Mouse (Mus musculus) heart, embryonic 12.5 days (tissue): ENCODE data around the gene Hsd11b2. TPM values are rescaled to one million over a fixed set of nuclear protein-coding genes. Genes with fewer than 3 reads are reported as not detected.
"Not testable (repeated sequence)": the region's sequence is repeated elsewhere in the genome, so short reads cannot be mapped to it uniquely, and the experiment has no call there.

Experiments
- ATAC-seq: fragments of 200-750 bp; cut with Nextera tagmentation; 2 replicates; pipeline ENCODE4 v1.8.0; 2017; ENCODE audit warnings: moderate TSS enrichment, moderate library complexity; ENCODE audit not compliant: insufficient number of reproducible peaks, low FRiP score
- H3K27ac ChIP-seq: fragments of 300-500 bp; sonication (generic); 2 replicates; pipeline ENCODE4 v1.5.1; 2016; ENCODE audit warnings: mild to moderate bottlenecking, moderate library complexity; ENCODE audit not compliant: poor library complexity, severe bottlenecking
- H3K27me3 ChIP-seq: fragments of 300-500 bp; sonication (generic); replicated peaks from 2 replicates; pipeline ENCODE4 v1.6.1; 2016; ENCODE audit warnings: mild to moderate bottlenecking, moderate library complexity
- H3K36me3 ChIP-seq: fragments of 300-500 bp; sonication (generic); 2 replicates; pipeline ENCODE4 v1.6.1; 2016; ENCODE audit warnings: mild to moderate bottlenecking, moderate library complexity
- H3K4me1 ChIP-seq: fragments of 300-500 bp; sonication (generic); replicated peaks from 2 replicates; pipeline ENCODE4 v1.6.1; 2016; ENCODE audit warnings: mild to moderate bottlenecking
- H3K4me2 ChIP-seq: fragments of 300-500 bp; sonication (generic); 2 replicates; pipeline ENCODE4 v1.6.1; 2016; ENCODE audit warnings: mild to moderate bottlenecking, moderate library complexity
- H3K4me3 ChIP-seq: fragments of 300-500 bp; sonication (generic); 2 replicates; pipeline ENCODE4 v1.5.1; 2016; ENCODE audit warnings: mild to moderate bottlenecking
- H3K9ac ChIP-seq: fragments of 300-500 bp; sonication (generic); 2 replicates; pipeline ENCODE4 v1.6.1; 2016; ENCODE audit warnings: mild to moderate bottlenecking, moderate library complexity
- H3K9me3 ChIP-seq: fragments of 300-500 bp; sonication (generic); replicated peaks from 2 replicates; pipeline ENCODE4 v1.6.1; 2016; ENCODE audit warnings: mild to moderate bottlenecking, moderate library complexity
- WGBS: fragments of 180-500 bp; shearing (Covaris S2); methylation state at CpG from one replicate; pipeline ENCODE4 v1.1.7; 2016; 5-methylcytosine and 5-hydroxymethylcytosine counted together
- polyA plus RNA-seq: library from polyadenylated mRNA; unstranded; fragments of >200 nt; fragmentation: Nextera tagmentation; extraction: Ambion mirVana; gene quantifications from 2 replicates; pipeline ENCODE4 v1.2.1, GENCODE M21; 2016

The Hsd11b2 gene
- polyA plus RNA-seq, 1 experiment from 2014 or later: 1.7 TPM

GRCm38 (mm10) chr8:105564573-105565229 lies 46.1 kb downstream of the Hsd11b2 start:
- H3K4me1 ChIP-seq: peaks cover 29% of the 10 kb centered on the region
- 81% methylated on average over 9 of the region's 9 CpGs for WGBS
- not testable (repeated sequence) for ATAC-seq, H3K27me3 ChIP-seq, H3K9me3 ChIP-seq, H3K27ac ChIP-seq
- peak overlapping the region; percentile 91 for H3K4me2 ChIP-seq
- peak overlapping the region; percentile 97 for H3K4me3 ChIP-seq
- peak overlapping the region; percentile 95 for H3K9ac ChIP-seq
- peaks cover 12% of the 10 kb centered on the region; the same call in 1 of the 2 replicates for H3K36me3 ChIP-seq

- Histone ChIP-seq H3K4me1 (peaks cover 29% of the 10 kb centered on the region), H3K27me3 (no peaks in the 10 kb centered on the region), H3K4me3 (peak overlapping the region; percentile 97), H3K36me3 (peaks cover 8% of the 10 kb centered on the region; the same call in 1 of the 2 replicates), H3K27ac (peak overlapping the region; percentile 79), H3K4me2 (peak overlapping the region; percentile 91), H3K9me3 (no peaks in the 10 kb centered on the region), H3K9ac (peak overlapping the region; percentile 95)
- ATAC-seq: peak; percentile 70
- under 1% methylated on average over 31 of the region's 31 CpGs for WGBS
Observed at GRCm38 (mm10) chr8:105565401-105565881, 46.9 kb downstream of the Hsd11b2 start.

DNA sequence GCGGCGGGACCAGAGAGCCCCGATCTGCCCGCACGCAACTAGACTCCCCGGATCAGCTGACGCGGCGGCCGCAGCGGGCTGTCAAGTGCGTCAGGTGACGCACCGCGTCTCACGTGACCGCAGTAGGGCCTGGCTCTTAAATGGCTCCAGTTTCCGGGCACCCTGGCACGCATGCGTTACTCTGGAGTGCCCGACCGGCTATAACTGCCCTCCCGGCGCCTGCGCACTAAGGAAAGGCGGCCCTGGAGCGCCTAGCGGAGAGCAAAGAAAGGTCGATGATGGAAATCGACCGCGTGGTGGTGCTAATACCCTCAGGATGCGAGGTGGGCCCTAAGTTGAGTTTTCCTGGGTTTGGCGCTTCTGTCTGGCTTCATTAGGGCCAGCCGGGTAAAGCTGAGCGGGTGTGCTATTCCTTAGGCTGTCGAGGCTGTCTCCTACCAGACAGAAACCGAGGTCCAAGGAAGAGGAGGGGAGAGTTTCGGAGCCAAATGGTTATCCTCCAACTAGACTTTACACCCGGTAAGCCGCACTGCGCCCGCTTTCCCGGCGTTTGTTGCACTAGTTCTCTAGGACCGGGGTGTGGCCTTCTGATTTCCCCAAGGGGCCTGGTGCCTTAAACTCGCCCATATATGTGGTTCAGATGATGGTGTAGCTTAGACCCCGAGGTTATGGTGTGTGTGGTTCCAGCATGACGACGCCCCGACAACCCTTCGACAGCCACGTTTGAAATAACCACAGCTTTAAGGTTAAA lies 47.6 kb downstream of the Hsd11b2 start, which contains the start of gene Atp6v0d1:
Gene Atp6v0d1 (minus strand): TSS at position 96 of the 751 bp plus-strand sequence.
- WGBS: 3% methylated on average over 51 of the region's 53 CpGs
- Histone ChIP-seq H3K36me3 (peaks cover 8% of the 10 kb centered on the region; the same call in 1 of the 2 replicates), H3K9me3 (no peaks in the 10 kb centered on the region), H3K4me3 (peak within 1 kb of the TSS; percentile 97), H3K27me3 (no peaks in the 10 kb centered on the region), H3K4me2 (peak within 1 kb of the TSS; percentile 91), H3K27ac (peak within 1 kb of the TSS; percentile 79), H3K9ac (peak within 1 kb of the TSS; percentile 95), H3K4me1 (peaks cover 29% of the 10 kb centered on the region)
- ATAC-seq: peak; percentile 99

- peak overlapping the region; percentile 74 for H3K9ac ChIP-seq
- 21% methylated on average over 27 of the region's 27 CpGs for WGBS
- no peaks in the 10 kb centered on the region for H3K9me3 ChIP-seq
- peaks cover 29% of the 10 kb centered on the region for H3K4me1 ChIP-seq
- H3K27me3 ChIP-seq: no peaks in the 10 kb centered on the region
- peak; percentile 10; the same call in 1 of the 2 replicates for ATAC-seq
- no peak overlapping the region for H3K27ac ChIP-seq
- H3K36me3 ChIP-seq: peaks cover 4% of the 10 kb centered on the region; the same call in 1 of the 2 replicates
- peak overlapping the region; percentile 77 for H3K4me2 ChIP-seq
- peak overlapping the region; percentile 97 for H3K4me3 ChIP-seq
Observed at GRCm38 (mm10) chr8:105566703-105567595, 48.4 kb downstream of the Hsd11b2 start.

- no peaks in the 10 kb centered on the region for H3K27me3 ChIP-seq
- H3K4me2 ChIP-seq: no peak overlapping the region
- ATAC-seq: no peak
- no peak overlapping the region for H3K4me3 ChIP-seq
- peaks cover 5% of the 10 kb centered on the region for H3K4me1 ChIP-seq
- WGBS: 85% methylated on average over 9 of the region's 9 CpGs
- no peak overlapping the region for H3K27ac ChIP-seq
- H3K36me3 ChIP-seq: no peaks in the 10 kb centered on the region
- H3K9me3 ChIP-seq: no peaks in the 10 kb centered on the region
- H3K9ac ChIP-seq: no peak overlapping the region
Observed at GRCm38 (mm10) chr8:105571810-105572209, 53.3 kb downstream of the Hsd11b2 start.

GRCm38 (mm10) chr8:105573427-105573826 lies 54.9 kb downstream of the Hsd11b2 start:
- Histone ChIP-seq H3K36me3 (no peaks in the 10 kb centered on the region), H3K9me3 (no peaks in the 10 kb centered on the region), H3K4me1 (no peaks in the 10 kb centered on the region), H3K27me3 (no peaks in the 10 kb centered on the region), H3K4me3 (no peak overlapping the region), H3K9ac (no peak overlapping the region), H3K27ac (no peak overlapping the region), H3K4me2 (no peak overlapping the region)
- ATAC-seq: no peak

Other genes starting within 250 kb of the Hsd11b2 start
- gene Hsf4, start 249.0 kb upstream of the Hsd11b2 start, polyA plus RNA-seq: not detected in 2 replicates
- 1.8 and 2.1 TPM in 2 replicates for gene Nol3, start 242.6 kb upstream of the Hsd11b2 start, polyA plus RNA-seq
- 7.9 and 8.1 TPM in 2 replicates for gene 4931428F04Rik, start 228.9 kb upstream of the Hsd11b2 start, polyA plus RNA-seq
- gene Exoc3l, start 222.7 kb upstream of the Hsd11b2 start, polyA plus RNA-seq: 16.1 and 19.5 TPM in 2 replicates
- gene E2f4, start 221.1 kb upstream of the Hsd11b2 start, polyA plus RNA-seq: 60.8 and 64.1 TPM in 2 replicates
- gene Elmo3, start 213.2 kb upstream of the Hsd11b2 start, polyA plus RNA-seq: 2.8 and 3.3 TPM in 2 replicates
- 1.3 TPM in 2 replicates for gene Lrrc29, start 192.5 kb upstream of the Hsd11b2 start, polyA plus RNA-seq
- 73.5 and 80.7 TPM in 2 replicates for gene Tmem208, start 192.4 kb upstream of the Hsd11b2 start, polyA plus RNA-seq
- gene Fhod1, start 170.8 kb upstream of the Hsd11b2 start, polyA plus RNA-seq: 1.6 and 2.0 TPM in 2 replicates
- gene Slc9a5, start 169.9 kb upstream of the Hsd11b2 start, polyA plus RNA-seq: 1.6 and 2.0 TPM in 2 replicates
- 0.23 TPM in 1 of 2 replicates, not detected in the other for gene Plekhg4, start 145.5 kb upstream of the Hsd11b2 start, polyA plus RNA-seq
- not detected in 2 replicates for gene Kctd19, start 105.3 kb upstream of the Hsd11b2 start, polyA plus RNA-seq
- gene Lrrc36, start 105.2 kb upstream of the Hsd11b2 start, polyA plus RNA-seq: 0.13 TPM in 1 of 2 replicates, not detected in the other
- gene Tppp3, start 47.2 kb upstream of the Hsd11b2 start, polyA plus RNA-seq: 13.8 and 14.4 TPM in 2 replicates
- 23.1 and 23.3 TPM in 2 replicates for gene Zdhhc1, start 21.9 kb upstream of the Hsd11b2 start, polyA plus RNA-seq
- 51.4 and 52.9 TPM in 2 replicates for gene Atp6v0d1, start 47.3 kb downstream of the Hsd11b2 start, polyA plus RNA-seq
- gene Ripor1, start 86.5 kb downstream of the Hsd11b2 start, polyA plus RNA-seq: 32.8 and 33.4 TPM in 2 replicates
- gene Ctcf, start 117.8 kb downstream of the Hsd11b2 start, polyA plus RNA-seq: 66.1 and 75.9 TPM in 2 replicates
- 0.51 and 0.64 TPM in 2 replicates for gene Agrp, start 118.6 kb downstream of the Hsd11b2 start, polyA plus RNA-seq
- gene Carmil2, start 167.5 kb downstream of the Hsd11b2 start, polyA plus RNA-seq: 0.45 and 0.54 TPM in 2 replicates
- gene Acd, start 182.3 kb downstream of the Hsd11b2 start, polyA plus RNA-seq: 37.6 and 38.1 TPM in 2 replicates
- gene Pard6a, start 182.4 kb downstream of the Hsd11b2 start, polyA plus RNA-seq: 14.0 and 14.5 TPM in 2 replicates
- not detected in 2 replicates for gene 4933405L10Rik, start 188.9 kb downstream of the Hsd11b2 start, polyA plus RNA-seq
- 13.5 and 14.5 TPM in 2 replicates for gene Enkd1, start 189.5 kb downstream of the Hsd11b2 start, polyA plus RNA-seq
- gene Gfod2, start 239.9 kb downstream of the Hsd11b2 start, polyA plus RNA-seq: 10.2 and 10.9 TPM in 2 replicates